Mouse (Mus musculus) stomach, postnatal 0 days (tissue): ENCODE measurements around the gene Smoc1.

Source experiments
- CTCF ChIP-seq: IDR thresholded peaks from 2 replicates; pipeline ENCODE4 v1.5.1; 2016; ENCODE audit warnings: antibody characterized with exemption, low read depth, mild to moderate bottlenecking, moderate library complexity
- EP300 ChIP-seq: optimal IDR thresholded peaks from 2 replicates; pipeline ENCODE3; 2016; ENCODE audit warnings: antibody characterized with exemption

GRCm38 (mm10) chr12:81046926-81047325, 20.3 kb downstream of the Smoc1 start:
- TF ChIP-seq CTCF (no peak), EP300 (no peak)
